Mouse (Mus musculus) regulatory T cell (primary cell): ENCODE data around the gene Rnf224.

Experiments
- in situ Hi-C: fragments of 300-600 bp; cut with MboI, MseI; formaldehyde crosslinking; loops from one replicate; pipeline ENCODE4 v1.15.1; 2025; ENCODE audit warnings: high pct_unique_total_duplicates

The Rnf224 gene

GRCm38 (mm10) chr2:25195211-25196156 is 41.1 kb downstream of the Rnf224 start:
- in situ Hi-C loops = no loop called here

- in situ Hi-C loops = no loop called here
Observed at GRCm38 (mm10) chr2:25194486-25195171, 42.0 kb downstream of the Rnf224 start.

GRCm38 (mm10) chr2:25194006-25194405 is 42.6 kb downstream of the Rnf224 start:
- in situ Hi-C loops = no loop called here

- in situ Hi-C loops = no loop called here
Observed at GRCm38 (mm10) chr2:25193330-25193770, 43.2 kb downstream of the Rnf224 start.

- in situ Hi-C loops = no loop called here
Observed at GRCm38 (mm10) chr2:25187841-25188240, 48.7 kb downstream of the Rnf224 start.

GRCm38 (mm10) chr2:25186575-25186930 is 50.0 kb downstream of the Rnf224 start:
- in situ Hi-C loops = no loop called here

GRCm38 (mm10) chr2:25185625-25186574 is 50.7 kb downstream of the Rnf224 start:
- in situ Hi-C loops = no loop called here

GRCm38 (mm10) chr2:25184496-25184895 is 52.1 kb downstream of the Rnf224 start:
- in situ Hi-C loops = no loop called here
